Mouse (Mus musculus): Measurements from ENCODE around the gene Clasp1. TPM values are rescaled to one million over a fixed set of nuclear protein-coding genes. Genes with fewer than 3 reads are reported as not detected.
A peak's percentile ranks its signal among the peaks of the same experiment; 100 is the strongest.

The Clasp1 gene
- total RNA-seq, 4 experiments from 2014 or later: 43.2 to 66.6 (median 54.4) TPM

- no peak for DNase-seq
Observed at GRCm38 (mm10) chr1:118403440-118403839, 14.6 kb downstream of the Clasp1 start.

- DNase-seq: no peak
Observed at GRCm38 (mm10) chr1:118407586-118408250, 18.9 kb downstream of the Clasp1 start.

GRCm38 (mm10) chr1:118409249-118409648 is 20.4 kb downstream of the Clasp1 start:
- DNase-seq: no peak

GRCm38 (mm10) chr1:118410824-118411223 is 22.0 kb downstream of the Clasp1 start:
- DNase-seq: no peak

GRCm38 (mm10) chr1:118413169-118413568 is 24.3 kb downstream of the Clasp1 start:
- no peak for DNase-seq

- no peak for DNase-seq
Observed at GRCm38 (mm10) chr1:118417047-118417730, 28.3 kb downstream of the Clasp1 start.

GRCm38 (mm10) chr1:118419399-118419798 is 30.5 kb downstream of the Clasp1 start:
- no peak for DNase-seq

- no peak for DNase-seq
Observed at GRCm38 (mm10) chr1:118421149-118421548, 32.3 kb downstream of the Clasp1 start.

- DNase-seq: no peak
Observed at GRCm38 (mm10) chr1:118422812-118423211, 34.0 kb downstream of the Clasp1 start.

GRCm38 (mm10) chr1:118425982-118426381 is 37.1 kb downstream of the Clasp1 start:
- DNase-seq: no peak

- DNase-seq: no peak
Observed at GRCm38 (mm10) chr1:118428354-118429084, 39.7 kb downstream of the Clasp1 start.

GRCm38 (mm10) chr1:118431548-118431947 is 42.7 kb downstream of the Clasp1 start:
- no peak for DNase-seq

GRCm38 (mm10) chr1:118435001-118435473 is 46.2 kb downstream of the Clasp1 start:
- peak; percentile 43 for DNase-seq

GRCm38 (mm10) chr1:118437856-118438255 is 49.0 kb downstream of the Clasp1 start:
- DNase-seq: no peak

- DNase-seq: no peak
Observed at GRCm38 (mm10) chr1:118438332-118438731, 49.5 kb downstream of the Clasp1 start.

- DNase-seq: no peak
Observed at GRCm38 (mm10) chr1:118440547-118440946, 51.7 kb downstream of the Clasp1 start.

- no peak for DNase-seq
Observed at GRCm38 (mm10) chr1:118444420-118444819, 55.6 kb downstream of the Clasp1 start.

- no peak for DNase-seq
Observed at GRCm38 (mm10) chr1:118444988-118445387, 56.1 kb downstream of the Clasp1 start.

- DNase-seq: no peak
Observed at GRCm38 (mm10) chr1:118445441-118445840, 56.6 kb downstream of the Clasp1 start.

GRCm38 (mm10) chr1:118446006-118446405 is 57.1 kb downstream of the Clasp1 start:
- no peak for DNase-seq

- no peak for DNase-seq
Observed at GRCm38 (mm10) chr1:118447131-118447530, 58.3 kb downstream of the Clasp1 start.

GRCm38 (mm10) chr1:118448214-118448613 is 59.4 kb downstream of the Clasp1 start:
- DNase-seq: no peak

- no peak for DNase-seq
Observed at GRCm38 (mm10) chr1:118450891-118451450, 62.1 kb downstream of the Clasp1 start.

All from adrenal gland, adult 8-10 months (tissue).